Mouse (Mus musculus) ovary, postnatal 14 days (tissue): ENCODE measurements at regions not wholly inside any gene's neighbourhood (a gene's known extent, or its start where the extent isn't known, plus 50 kb on each side); places are given as distances from the start of the nearest gene placed in this dataset.
"Not testable (repeated sequence)": the region's sequence is repeated elsewhere in the genome, so short reads cannot be mapped to it uniquely, and the experiment has no call there.

Experiments
- DNase-seq: peaks from one replicate; pipeline ENCODE4 v3.0.0; 2022; ENCODE audit warnings: low spot score

GRCm38 (mm10) chr6:50821401-50822235 is 167.4 kb upstream of the Npvf start:
- no peak for DNase-seq

- no peak for DNase-seq
These were observed 168.3 kb upstream of the Npvf start for GRCm38 (mm10) chr6:50822236-50823151.

- no peak for DNase-seq
These were observed 169.1 kb upstream of the Npvf start for GRCm38 (mm10) chr6:50823220-50823910.

- DNase-seq, result no peak
These were observed 170.2 kb upstream of the Npvf start for GRCm38 (mm10) chr6:50824466-50824865.

- no peak for DNase-seq
These were observed 177.5 kb upstream of the Npvf start for GRCm38 (mm10) chr6:50831725-50832124.

GRCm38 (mm10) chr6:50835997-50836625 is 181.9 kb upstream of the Npvf start:
- no peak for DNase-seq

- no peak for DNase-seq
These were observed 186.6 kb upstream of the Npvf start for GRCm38 (mm10) chr6:50840826-50841225.

GRCm38 (mm10) chr6:50845246-50845645 is 191.0 kb upstream of the Npvf start:
- DNase-seq, result not testable (repeated sequence)

GRCm38 (mm10) chr6:50846740-50847516 is 192.7 kb upstream of the Npvf start:
- no peak for DNase-seq

- DNase-seq, result no peak
These were observed 193.3 kb upstream of the Npvf start for GRCm38 (mm10) chr6:50847548-50847947.

GRCm38 (mm10) chr6:50859162-50859561 is 204.9 kb upstream of the Npvf start:
- no peak for DNase-seq

- DNase-seq, result no peak
These were observed 223.8 kb upstream of the Npvf start for GRCm38 (mm10) chr6:50877991-50878390.

- no peak for DNase-seq
These were observed 228.1 kb upstream of the Npvf start for GRCm38 (mm10) chr6:50882298-50882697.

GRCm38 (mm10) chr6:50882759-50883158 is 228.5 kb upstream of the Npvf start:
- DNase-seq, result no peak

- DNase-seq, result no peak
These were observed 230.8 kb upstream of the Npvf start for GRCm38 (mm10) chr6:50885031-50885430.

- DNase-seq, result no peak
These were observed 231.6 kb upstream of the Npvf start for GRCm38 (mm10) chr6:50885771-50886360.

GRCm38 (mm10) chr6:50890370-50891204 is 236.3 kb upstream of the Npvf start:
- DNase-seq, result no peak

- DNase-seq, result no peak
These were observed 236.9 kb upstream of the Npvf start for GRCm38 (mm10) chr6:50891205-50891526.

GRCm38 (mm10) chr6:50898792-50899191 is 244.6 kb upstream of the Npvf start:
- no peak for DNase-seq
